Mouse (Mus musculus) lung, postnatal 36 days (tissue): Measurements from ENCODE around the gene Syn3.

Experiments
- DNase-seq: peaks from one replicate; pipeline ENCODE4 v3.0.0; 2022; ENCODE audit warnings: mixed read lengths

Gene Syn3

DNA sequence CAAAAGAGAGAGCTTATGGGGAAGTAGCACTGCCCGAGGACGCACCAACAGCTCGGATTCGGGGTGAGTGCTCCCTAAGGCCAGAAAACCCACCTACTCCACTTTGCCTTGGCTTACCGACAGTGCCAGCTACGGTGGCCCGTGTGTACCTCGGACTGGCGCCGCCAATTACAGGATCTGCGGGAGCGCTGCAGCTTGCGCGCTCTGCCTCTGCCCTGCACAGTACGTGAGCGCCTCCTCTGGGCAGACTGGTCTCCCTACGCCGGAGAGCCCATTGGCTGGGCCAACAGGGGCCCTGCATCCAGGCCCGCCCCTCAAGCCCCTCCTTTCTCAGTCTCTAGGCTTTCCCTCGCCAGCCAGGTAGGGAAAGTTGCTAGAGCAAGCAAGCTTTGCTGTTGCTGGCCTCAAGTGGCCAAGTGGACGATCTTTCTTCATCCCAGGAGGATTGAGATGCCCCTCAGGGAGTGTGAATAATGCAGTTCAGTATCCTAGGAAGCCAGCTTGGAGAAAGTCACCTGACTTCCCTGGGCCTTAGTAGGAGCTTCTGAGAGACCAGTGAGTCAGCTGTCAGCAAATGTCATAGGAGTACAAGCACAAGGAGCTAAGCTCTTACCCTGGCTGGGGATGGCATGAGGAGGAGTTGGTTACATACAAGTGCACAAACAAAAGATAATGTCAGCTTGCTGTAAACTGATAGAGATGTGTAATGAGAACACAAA lies at the start of gene Syn3:
Syn3 (minus strand) TSS at position 224 of the 719 bp plus-strand sequence.
- peak; percentile 94 for DNase-seq

DNA sequence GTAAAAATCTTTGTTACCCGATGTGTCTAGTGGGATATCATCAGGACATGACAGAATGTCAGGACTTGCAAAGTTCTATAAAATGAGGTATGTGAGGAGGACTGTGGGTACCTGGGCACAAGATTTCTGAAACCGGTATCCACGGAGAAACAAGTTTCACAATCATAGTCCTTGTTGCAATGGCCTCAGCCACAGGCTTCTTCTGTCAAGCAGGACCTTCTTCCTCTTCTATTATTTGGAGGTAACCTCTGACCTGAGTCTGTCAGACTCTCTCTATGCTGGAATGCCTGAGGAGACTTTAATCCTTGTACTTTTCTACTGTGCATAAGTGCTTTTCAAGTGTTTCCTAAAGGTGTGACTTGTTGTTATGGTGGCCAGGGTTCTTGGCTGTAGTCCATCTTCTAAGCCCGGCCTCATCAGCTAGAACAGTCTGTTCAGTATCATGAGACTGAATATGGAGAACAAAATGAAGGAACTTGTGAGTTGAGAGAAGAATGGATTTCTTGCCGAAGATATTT lies 27.7 kb upstream of the Syn3 start:
- DNase-seq: peak; percentile 21

DNA sequence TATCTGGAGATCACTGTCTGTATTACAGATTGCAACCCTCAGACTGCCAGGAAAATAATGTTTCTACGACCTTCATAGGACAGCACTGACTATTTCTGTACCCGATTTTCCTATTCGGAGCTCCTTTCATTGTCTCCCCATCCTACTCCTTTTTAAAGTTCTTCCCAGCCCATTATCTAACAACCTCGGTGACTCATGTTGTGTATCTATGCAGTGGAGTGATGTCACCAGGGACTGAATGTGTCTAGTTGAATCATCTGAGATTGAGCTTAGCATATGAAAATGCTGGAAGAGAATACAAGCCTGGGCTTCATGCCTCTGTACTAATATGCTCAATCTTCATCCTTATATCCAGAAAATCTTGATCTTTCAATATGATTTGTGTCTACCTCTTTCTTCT lies 15.1 kb upstream of the Syn3 start:
- no peak for DNase-seq

DNA sequence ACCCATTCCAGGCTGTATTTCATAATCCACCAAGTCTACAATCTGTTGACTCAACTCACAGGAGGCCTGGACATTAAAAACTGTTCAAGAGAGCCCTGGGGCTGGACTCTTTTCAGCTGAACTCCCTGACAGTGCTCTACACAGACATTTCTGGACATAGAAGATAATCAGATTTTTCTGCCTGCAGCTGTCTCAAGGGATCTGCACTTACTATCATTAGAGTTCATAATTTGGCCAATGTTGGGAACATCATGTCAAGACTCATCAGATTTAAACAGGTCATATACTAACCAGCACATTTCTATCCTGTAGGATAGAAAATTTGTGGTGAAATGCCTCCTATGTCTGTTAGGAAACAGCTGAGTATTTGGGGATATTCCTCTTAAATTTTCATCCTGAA lies 12.2 kb upstream of the Syn3 start:
- DNase-seq: no peak

DNA sequence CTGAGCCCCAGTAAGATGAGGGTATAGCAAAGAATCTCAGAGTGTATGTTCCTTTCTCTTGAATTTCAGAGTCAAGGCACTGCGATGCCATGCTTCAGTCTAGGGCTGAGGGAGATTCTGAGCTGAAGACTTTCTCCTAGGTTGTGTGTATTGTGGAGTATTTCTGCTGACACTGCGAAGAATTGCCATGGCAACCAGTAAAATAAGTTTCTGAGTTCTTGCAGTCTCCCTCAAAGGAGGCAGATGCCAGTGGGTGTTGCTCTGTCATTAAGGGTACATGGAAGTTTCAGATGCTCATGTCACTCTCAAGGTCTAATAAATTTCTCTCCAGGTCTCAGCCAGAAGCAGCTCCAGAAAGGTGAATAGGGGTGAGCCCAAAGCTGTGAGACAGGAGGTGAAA lies 3.4 kb upstream of the Syn3 start:
- no peak for DNase-seq

DNA sequence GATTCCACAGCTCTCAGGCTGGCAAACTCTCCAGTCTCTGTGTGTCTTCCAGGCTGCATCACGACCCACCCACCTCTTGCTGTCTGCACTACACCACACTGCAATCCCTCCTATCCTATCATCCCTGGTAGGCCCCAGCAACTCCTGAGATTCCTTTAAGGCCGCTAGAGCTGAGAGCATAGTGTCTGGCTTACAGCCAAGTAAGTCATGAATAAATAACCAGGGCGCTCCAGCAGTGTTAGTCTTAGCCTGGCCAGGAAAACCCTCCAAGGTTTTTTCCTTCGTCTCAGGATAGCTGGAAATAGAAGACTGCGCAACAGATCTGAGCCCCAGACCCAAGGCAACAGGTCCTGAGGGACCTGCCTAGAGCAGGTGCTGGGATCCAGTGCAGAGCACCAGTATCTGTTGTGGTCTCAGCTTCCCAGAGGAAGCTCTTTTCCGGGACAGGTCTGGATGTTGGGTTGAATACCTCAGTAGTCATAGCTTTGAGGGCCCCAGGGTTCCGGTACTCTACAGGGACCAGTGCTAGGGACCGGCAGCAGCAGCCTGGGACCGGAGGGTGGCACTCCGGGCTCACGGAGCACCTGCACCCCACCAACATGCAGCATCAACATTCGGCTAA lies 534 bp downstream of the Syn3 start:
- DNase-seq: peak; percentile 53

DNA sequence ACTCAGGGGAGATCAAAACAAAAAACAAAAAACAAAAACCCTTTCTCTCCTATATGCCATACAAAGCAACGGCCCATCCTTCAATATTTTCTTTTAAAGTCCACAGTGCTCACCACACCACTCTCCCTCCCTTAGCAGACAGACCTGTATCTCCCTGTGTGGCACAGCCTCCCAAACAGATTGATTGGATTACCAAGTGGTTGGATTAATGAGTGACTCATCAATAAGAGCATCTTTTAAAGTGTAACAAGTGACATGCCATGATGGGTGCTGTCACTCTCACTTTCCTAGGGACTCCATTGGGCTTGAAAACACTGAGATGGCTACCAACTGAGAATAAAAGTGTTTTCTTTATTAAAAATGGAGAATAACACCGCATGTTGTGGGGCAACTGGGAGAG lies 2.8 kb downstream of the Syn3 start:
- no peak for DNase-seq

DNA sequence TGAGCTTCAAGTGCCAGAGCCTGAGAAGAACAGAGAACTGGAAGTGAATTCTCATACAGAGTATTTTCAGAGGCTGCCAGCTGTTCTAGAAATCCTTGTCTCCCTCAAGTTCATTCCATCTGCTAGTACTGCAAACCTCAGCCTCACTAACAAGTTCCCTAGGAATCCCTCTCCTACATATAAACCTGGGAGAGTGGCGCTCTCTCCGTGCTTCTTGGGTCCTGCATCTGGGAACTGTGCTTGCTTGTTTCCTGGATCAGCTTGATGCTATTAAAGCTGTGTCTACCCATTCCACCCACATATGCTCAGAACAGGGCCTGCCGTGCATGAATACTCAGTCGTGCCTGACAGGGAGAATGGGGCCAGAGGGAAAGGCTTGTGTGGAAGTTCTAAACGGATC lies 5.6 kb downstream of the Syn3 start:
- no peak for DNase-seq

DNA sequence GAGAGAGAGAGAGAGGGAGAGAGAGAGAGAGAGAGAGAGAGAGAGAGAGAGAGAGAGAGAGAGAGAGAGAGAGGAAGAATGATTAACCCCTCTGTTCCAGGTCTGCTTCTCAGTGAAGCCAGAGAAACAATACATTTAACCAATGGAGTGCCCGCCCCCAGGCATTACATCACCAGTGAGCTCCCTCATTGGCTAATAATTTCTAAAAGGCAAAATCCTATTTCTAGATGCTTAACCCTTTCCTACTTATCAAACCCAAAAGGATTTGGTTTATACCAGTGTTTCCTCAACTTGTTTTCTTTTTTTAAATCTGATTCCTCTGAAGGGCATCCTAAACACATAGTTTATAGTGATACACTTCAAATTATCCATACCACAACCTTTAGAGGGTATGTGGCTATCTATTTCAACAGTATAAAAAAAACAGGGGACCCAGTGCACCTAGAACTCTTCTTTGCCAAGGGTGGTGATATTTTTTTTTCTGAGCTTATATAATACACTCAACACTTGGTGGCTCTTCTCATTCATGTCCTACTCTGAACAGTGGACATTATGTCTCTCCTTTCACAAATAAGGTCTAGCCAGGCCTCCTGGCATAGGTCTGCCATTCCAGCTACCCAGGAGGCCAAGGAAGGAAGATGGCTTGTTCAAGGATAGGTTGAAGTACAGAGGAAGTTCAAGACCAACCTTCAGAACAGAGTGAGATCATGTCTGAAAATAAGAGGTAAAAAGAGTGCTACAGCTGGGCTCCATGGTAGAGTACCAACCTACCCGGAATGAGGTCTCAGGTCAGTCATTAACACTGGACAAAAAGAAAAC lies 6.4 kb downstream of the Syn3 start:
- DNase-seq: no peak

DNA sequence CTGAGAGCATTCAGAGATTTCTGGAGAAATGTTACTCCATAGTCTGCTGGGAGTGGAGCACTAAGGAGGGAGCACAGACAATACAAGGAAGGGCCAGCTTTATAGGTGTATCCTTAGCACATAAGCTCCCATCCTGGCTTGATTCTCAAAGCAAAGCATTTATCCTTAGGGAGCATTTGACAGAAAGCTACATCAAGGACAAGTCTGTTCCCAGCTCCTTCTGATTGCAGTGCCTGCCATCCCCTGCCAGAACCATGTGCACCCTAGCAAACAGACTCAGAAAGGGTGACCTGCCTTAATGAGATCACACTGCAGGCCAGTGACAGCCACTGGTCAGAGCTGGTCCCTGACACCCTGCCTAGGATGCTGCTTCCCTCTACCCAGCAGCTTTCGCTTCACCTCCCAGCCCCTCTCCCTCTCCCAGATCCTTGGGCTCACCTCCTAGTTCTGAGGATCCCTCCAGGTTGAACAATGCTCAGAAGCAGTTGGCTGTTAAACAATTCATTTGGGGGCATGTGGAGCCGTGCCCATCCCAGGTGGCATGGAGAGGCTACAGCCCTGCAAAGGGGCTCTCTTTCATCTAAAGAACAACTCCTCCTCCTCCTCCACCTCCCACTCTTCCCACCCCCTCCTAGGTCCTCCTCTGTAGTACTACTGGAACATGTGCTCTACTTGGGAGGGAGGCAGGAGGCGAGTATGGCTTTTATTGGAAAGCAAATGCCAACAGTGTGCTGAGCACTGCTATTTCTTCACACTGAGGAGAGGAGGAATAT lies 7.2 kb downstream of the Syn3 start:
- no peak for DNase-seq

DNA sequence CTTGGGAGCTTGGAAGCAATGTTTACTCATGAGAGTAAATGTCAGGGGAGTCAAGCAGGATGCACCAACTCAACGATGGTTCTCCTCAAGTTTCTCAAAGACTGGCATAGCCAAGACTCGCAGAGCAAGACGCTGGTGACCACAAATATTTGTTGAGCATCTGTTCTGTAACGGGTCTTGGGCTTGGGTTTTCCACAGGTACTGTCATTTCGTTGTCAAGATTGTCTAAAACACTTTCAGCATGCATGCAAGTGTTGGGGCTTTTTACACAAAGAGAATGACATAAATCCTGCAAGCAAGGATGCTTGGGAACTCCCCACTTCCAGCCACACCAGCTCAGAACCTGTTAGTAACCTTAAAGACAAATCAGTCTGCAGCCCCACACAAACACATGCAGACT lies 10.2 kb downstream of the Syn3 start:
- no peak for DNase-seq

DNA sequence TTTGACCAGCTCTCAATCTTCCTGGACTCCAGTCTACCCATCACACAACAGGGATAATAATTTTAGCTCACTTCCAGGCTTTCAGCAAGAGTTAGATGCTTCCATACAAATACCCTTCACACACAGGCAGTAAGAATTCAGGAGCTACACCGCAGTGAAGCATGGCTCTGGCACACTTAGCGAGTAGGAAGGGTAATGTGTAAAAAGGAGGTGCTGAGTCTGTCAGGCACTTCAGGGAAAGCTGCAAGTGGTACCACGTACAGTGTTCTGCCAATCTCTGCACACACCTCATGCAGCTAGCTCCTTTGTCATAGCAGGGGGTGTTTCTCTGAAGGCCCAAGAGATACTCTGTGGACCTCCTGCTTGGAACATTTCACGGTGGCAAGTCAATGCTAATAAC lies 12.7 kb downstream of the Syn3 start:
- no peak for DNase-seq

DNA sequence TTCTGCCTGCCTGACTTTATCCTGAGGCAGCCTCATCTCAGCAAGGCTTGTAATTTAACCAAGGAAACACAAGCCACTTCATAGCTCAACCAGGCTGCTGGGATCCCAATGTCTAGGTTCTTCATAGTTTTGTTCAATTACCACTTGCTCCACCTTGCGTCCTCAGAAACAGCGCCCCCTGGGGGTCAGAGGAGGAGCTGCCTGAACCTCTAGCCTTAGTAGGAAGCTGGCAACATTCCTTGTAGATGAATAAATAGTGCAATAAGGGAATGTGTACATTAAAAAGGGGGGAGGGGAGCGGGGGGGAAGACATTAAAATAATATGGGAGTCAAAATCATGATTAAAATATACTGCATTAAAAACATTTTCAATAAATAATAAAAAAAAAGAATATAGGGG lies 14.7 kb downstream of the Syn3 start:
- peak; percentile 42 for DNase-seq

DNA sequence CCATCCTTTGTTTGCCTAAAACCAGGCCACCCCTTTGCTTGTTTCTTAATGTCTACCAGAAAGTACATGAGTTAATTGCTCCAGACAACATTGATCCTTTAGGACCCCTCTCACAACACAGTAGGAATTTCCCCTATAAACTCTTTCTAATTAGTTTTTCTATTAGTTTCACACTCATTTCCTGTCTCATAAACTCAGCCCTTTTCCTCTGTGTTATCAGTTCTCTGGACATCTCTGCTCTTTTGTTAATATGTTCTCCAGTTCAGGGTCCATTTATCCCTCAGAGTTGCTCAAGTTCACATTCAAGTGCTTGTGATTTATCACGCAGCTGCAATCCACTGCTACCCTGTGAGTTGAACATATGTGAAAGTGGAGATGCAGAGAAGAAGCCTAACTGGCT lies 16.2 kb downstream of the Syn3 start:
- no peak for DNase-seq

DNA sequence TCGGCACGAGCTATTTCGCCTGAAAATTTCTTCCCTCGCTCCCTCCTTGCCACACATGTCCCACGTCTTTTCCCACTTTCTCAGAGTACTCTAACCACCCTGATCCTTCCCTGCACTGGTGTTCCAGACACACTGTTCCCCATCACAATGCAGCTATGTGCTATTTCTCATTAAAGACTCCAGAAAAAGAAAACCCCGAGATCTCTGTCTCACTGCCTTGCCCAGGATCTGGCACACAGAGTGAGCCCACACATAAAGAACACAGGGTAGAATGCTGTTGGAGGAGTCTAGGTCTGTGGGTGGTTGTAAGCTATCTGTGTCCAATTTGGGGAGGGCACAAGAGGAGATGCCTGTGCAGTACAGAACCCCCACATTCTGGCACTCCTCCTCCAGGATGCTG lies 18.0 kb downstream of the Syn3 start:
- DNase-seq: no peak

DNA sequence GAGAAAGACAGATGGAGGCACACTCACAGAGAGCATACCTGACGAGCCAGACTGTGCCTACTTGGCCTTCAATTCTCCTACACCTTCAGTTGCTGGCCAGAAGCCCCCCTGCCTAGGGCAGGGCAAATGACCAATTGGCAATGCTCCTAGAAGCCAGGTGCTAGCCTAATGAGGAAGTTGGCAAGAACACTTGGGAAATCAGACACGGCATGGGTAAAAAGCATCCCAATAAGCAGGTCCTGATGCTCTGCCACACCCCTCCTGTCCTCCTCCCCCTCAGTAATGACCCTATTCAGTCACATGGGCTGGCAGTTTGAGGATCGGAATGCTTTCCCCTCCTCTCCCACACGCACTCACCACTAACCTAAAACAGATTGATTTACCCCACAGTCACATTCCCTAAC lies 19.0 kb downstream of the Syn3 start:
- no peak for DNase-seq

DNA sequence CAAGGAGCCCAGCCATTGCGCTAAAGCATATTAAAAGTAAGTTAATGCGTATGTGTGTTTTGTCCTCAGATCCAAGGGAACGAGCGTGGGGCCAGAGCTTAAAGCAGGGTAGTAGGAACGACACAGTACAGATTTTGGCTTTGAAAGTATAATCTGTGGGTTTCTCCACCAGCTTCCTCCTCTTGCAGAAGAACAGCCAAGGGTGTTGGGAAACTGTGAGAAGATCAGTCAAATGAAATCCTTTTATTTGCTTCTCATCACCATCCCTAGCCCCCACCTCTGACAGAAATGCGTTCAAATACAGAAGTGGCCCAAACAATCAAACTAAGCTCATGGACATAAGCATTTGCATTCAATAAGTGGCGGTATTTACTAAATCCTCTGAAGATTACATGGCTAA lies 22.0 kb downstream of the Syn3 start:
- DNase-seq: no peak

DNA sequence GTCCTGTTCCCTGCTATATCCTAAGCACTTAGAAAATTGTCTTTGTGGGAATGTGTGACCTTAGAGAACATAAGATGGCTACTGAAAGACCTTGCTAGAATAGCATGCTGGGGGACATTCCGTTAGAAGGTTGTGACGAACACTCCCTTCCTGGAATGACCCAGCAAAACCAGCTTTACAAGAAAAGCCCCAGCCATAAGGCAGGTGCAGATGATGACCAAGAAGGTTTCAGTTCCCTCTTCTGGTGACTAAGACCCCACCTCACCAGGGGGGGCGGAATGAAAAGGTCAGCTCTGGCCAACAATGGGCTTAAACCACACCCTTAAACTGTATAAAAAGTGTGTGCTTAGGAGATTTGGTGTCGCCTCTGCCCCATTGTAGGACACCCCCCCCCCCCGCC lies 23.4 kb downstream of the Syn3 start:
- DNase-seq: no peak

DNA sequence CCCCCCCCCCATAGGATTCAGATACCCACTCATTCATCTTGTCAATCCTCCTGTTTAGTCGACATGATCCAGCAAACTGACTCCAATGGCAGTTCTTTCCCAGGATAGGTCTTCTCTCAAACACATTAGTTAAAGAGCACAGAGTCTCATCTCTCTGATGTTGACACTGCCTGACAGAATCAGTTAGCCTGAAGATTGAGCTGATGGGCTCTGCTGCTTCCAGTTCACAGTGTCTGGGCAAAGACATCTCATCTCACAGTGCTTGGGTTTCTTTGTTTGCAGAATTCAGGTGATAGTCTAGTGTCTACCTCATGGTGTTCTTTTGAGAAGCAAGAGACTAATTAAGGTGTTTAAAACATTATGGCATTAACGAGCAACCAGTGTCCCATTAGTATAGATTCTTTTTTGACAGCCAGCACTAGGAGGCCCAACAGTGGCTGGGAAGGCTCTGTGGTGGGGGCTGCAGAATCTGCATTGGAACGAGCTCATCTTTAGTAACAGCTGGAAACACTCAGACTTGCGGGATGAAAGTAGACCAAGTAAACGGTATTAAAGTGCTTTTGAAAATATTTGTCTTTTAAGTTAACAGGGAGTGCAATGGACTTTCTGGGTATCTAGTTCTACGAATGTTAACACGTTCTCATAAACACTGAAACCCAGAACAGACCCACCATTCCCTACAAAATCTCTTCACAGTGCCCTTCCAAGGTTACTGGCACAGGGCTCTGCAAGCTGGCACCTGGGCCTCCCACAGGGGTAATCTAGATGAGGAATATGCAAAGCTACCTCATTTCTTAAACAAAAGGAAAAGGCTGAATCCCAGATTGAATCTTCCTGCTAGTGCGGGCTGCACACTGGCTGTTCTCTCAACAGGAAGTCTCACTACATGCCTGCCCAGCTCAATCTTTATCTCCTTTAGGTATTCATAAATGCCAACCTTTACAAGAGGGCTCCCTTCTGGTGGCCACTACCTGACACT lies 24.2 kb downstream of the Syn3 start:
- DNase-seq: no peak

DNA sequence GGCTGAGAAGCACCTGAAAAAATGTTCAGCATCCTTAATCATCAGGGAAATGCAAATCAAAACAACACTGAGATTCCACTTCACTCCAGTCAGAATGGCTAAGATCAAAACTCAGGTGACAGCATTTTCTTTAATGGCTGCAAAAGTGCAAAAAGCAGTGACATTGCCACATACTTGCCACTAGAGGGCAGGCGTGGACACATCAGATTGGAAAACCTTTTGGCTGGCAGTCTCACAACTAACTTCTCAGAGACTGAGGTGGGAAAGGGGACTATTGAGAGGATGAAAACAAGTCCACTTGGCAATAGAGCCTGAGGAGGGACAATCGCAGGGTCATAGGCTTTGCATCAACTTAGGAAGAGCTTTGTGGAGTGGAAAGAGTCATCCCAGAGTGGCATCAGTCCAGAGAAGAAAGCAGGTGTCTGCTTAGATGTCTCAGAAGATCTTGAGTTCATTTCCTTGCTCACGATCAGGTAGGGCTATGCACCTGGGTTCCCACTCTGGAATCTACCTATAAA lies 25.0 kb downstream of the Syn3 start:
- DNase-seq: peak; percentile 71
